Mouse (Mus musculus) limb, embryonic 14.5 days (tissue): Measurements from ENCODE around the gene Usp25. TPM values are rescaled to one million over a fixed set of nuclear protein-coding genes. Genes with fewer than 3 reads are reported as not detected.

ENCODE experiments used
- ATAC-seq: fragments of 200-750 bp; cut with Nextera tagmentation; 2 replicates; pipeline ENCODE4 v1.8.0; 2017; ENCODE audit warnings: low read depth, moderate number of reproducible peaks, moderate TSS enrichment; ENCODE audit not compliant: low FRiP score
- DNase-seq: peaks from one replicate; pipeline ENCODE4 v3.0.0-alpha.2; 2015; ENCODE audit warnings: low spot score
- H3K27ac ChIP-seq: fragments of 300-500 bp; sonication (generic); replicated peaks from 2 replicates; pipeline ENCODE4 v1.5.1; 2014; ENCODE audit warnings: low read depth, mild to moderate bottlenecking, low read length, moderate library complexity, mixed read lengths
- H3K27me3 ChIP-seq: fragments of 300-500 bp; sonication (generic); 2 replicates; pipeline ENCODE4 v1.6.1; 2014; ENCODE audit warnings: low read length, mixed read lengths; ENCODE audit not compliant: control insufficient read depth, insufficient read depth
- H3K36me3 ChIP-seq: fragments of 300-500 bp; sonication (generic); 2 replicates; pipeline ENCODE4 v1.6.1; 2014; ENCODE audit warnings: mild to moderate bottlenecking, low read length, moderate library complexity, mixed read lengths; ENCODE audit not compliant: control insufficient read depth, insufficient read depth
- H3K4me1 ChIP-seq: fragments of 300-500 bp; sonication (generic); 2 replicates; pipeline ENCODE4 v1.6.1; 2014; ENCODE audit warnings: antibody characterized with exemption, low read length, mixed read lengths; ENCODE audit not compliant: control insufficient read depth, insufficient read depth
- H3K4me2 ChIP-seq: fragments of 300-500 bp; sonication (generic); replicated peaks from 2 replicates; pipeline ENCODE4 v1.6.1; 2014; ENCODE audit warnings: low read depth, mild to moderate bottlenecking, low read length, moderate library complexity; ENCODE audit not compliant: severe bottlenecking
- H3K4me3 ChIP-seq: fragments of 300-500 bp; sonication (generic); replicated peaks from 2 replicates; pipeline ENCODE4 v1.5.1; 2014; ENCODE audit warnings: low read length
- H3K9ac ChIP-seq: fragments of 300-500 bp; sonication (generic); 2 replicates; pipeline ENCODE4 v1.6.1; 2014; ENCODE audit warnings: mild to moderate bottlenecking, low read depth, low read length, moderate library complexity; ENCODE audit not compliant: severe bottlenecking
- H3K9me3 ChIP-seq: fragments of 300-500 bp; sonication (generic); 2 replicates; pipeline ENCODE4 v1.6.1; 2016; ENCODE audit warnings: low read length; ENCODE audit not compliant: control insufficient read depth
- POLR2A ChIP-seq: fragments of 200-500 bp; IDR thresholded peaks from 2 replicates; pipeline ENCODE4 v1.8.0; 2012; ENCODE audit warnings: inconsistent platforms, mild to moderate bottlenecking, moderate library complexity, borderline replicate concordance; ENCODE audit not compliant: insufficient read depth, insufficient read length; ENCODE audit errors: extremely low read depth
- WGBS: fragments of 180-500 bp; shearing (Covaris S2); extraction: QIAGEN DNeasy Blood & Tissue Kit; methylation state at CpG from one replicate; pipeline ENCODE4 v1.1.7; 2014; 5-methylcytosine and 5-hydroxymethylcytosine counted together
- polyA plus RNA-seq, 2 experiments: library from polyadenylated mRNA; depleted of rRNA in 1 of 2; stranded (reverse) in 1 of 2; unstranded in 1 of 2; fragments of >200 nt; fragmentation: Nextera tagmentation in 1 of 2; extraction: Ambion mirVana in 1 of 2; gene quantifications; 2 replicates each; pipeline versions ENCODE4 v1.2.1 to v1.2.3; 2012 to 2014

The Usp25 gene
- polyA plus RNA-seq, 2 experiments: 14.6 to 25.0 TPM

- peaks cover 19% of the 10 kb centered on the region for H3K4me1 ChIP-seq
- DNase-seq (no peak), ATAC-seq (no peak)
- no peaks in the 10 kb centered on the region; the same call in 1 of the 2 replicates for H3K36me3 ChIP-seq
- no peak overlapping the region for H3K4me3 ChIP-seq
- no peak overlapping the region for H3K4me2 ChIP-seq
- no peak for TF ChIP-seq POLR2A
- WGBS: 75% methylated on average over 7 of the region's 7 CpGs
- no peak overlapping the region for H3K27ac ChIP-seq
- no peak overlapping the region for H3K9ac ChIP-seq
- H3K27me3 ChIP-seq: no peaks in the 10 kb centered on the region
- H3K9me3 ChIP-seq: no peaks in the 10 kb centered on the region
Observed at GRCm38 (mm10) chr16:77017931-77018330, 4.4 kb downstream of the Usp25 start.

- peaks cover 11% of the 10 kb centered on the region for H3K36me3 ChIP-seq
- no peak for TF ChIP-seq POLR2A
- peaks cover 6% of the 10 kb centered on the region for H3K9me3 ChIP-seq
- no peak overlapping the region for H3K4me2 ChIP-seq
- no peak for DNase-seq
- no peak overlapping the region for H3K27ac ChIP-seq
- H3K9ac ChIP-seq: no peak overlapping the region
- no peak for ATAC-seq
- H3K4me3 ChIP-seq: no peak overlapping the region
- H3K4me1 ChIP-seq: peaks cover 12% of the 10 kb centered on the region
- 63% methylated on average over 3 of the region's 3 CpGs for WGBS
- H3K27me3 ChIP-seq: no peaks in the 10 kb centered on the region
Observed at GRCm38 (mm10) chr16:77020190-77020589, 6.7 kb downstream of the Usp25 start.

DNA sequence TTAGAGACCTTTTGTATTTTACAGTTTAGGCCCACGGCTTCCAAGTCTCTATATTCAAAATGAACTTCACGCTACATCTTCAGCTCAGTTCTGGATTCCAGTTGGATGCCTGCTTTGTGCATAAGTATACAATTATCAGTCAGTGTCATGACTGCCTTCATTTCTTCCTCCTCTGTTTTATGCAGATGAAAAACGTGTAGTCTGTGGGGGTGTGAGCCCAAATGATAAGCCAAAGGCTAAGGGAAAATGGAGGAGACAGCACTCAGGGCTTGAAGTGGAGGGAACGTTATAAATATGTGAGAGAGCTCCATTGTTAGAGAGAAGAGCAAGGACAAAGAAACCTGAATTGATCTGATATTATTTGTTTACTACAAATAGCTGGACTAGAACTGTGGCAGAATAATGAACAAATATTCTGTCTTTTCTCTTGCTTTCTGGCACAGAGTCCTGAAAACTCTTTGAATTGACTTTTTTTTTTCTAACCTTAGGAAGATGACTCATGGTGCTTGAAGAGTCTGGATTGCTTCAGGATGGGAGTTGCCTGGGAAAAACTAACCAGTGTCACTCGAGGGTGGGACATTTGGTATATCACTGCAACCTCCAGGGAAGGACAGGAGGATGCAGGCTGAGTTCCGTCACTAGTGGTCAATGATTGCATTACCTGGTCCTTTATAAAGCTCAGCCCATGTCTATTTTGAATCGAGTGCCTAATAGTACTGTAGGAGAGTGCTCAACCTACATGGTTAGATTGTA lies 10.3 kb downstream of the Usp25 start:
- H3K4me1 ChIP-seq: peaks cover 10% of the 10 kb centered on the region
- peaks cover 9% of the 10 kb centered on the region for H3K9me3 ChIP-seq
- H3K27ac ChIP-seq: no peak overlapping the region
- DNase-seq (no peak), ATAC-seq (no peak)
- H3K36me3 ChIP-seq: peaks cover 12% of the 10 kb centered on the region
- H3K27me3 ChIP-seq: no peaks in the 10 kb centered on the region
- H3K4me3 ChIP-seq: no peak overlapping the region
- H3K9ac ChIP-seq: no peak overlapping the region
- H3K4me2 ChIP-seq: no peak overlapping the region
- WGBS: 88% methylated on average over 7 of the region's 7 CpGs
- TF ChIP-seq POLR2A: no peak

DNA sequence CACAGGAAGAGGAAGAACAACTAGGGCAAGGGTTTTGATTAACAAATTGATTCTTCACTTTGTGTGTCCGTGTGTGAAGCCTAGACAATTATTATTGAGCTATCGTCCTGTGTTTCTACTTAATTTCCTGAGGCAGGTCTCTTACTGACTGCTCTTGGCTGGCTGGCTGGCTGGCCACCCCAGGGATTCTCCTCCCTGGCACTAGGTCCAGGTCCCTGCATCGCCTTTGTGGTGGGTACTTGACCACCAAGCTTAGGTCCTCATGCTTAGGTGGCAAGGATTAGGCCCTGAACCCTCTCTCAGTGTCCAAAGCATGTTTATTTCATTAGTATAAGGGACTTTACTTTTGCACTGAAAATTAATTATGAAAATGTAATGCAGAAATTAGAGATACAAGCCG lies 12.6 kb downstream of the Usp25 start:
- no peak overlapping the region for H3K27ac ChIP-seq
- TF ChIP-seq POLR2A: no peak
- DNase-seq (no peak), ATAC-seq (no peak)
- 94% methylated on average over 4 of the region's 4 CpGs for WGBS
- H3K9ac ChIP-seq: no peak overlapping the region
- H3K9me3 ChIP-seq: peaks cover 9% of the 10 kb centered on the region
- peaks cover 20% of the 10 kb centered on the region for H3K4me1 ChIP-seq
- H3K36me3 ChIP-seq: peaks cover 12% of the 10 kb centered on the region
- H3K27me3 ChIP-seq: no peaks in the 10 kb centered on the region
- no peak overlapping the region for H3K4me2 ChIP-seq
- no peak overlapping the region for H3K4me3 ChIP-seq

- no peaks in the 10 kb centered on the region for H3K27me3 ChIP-seq
- H3K4me1 ChIP-seq: peaks cover 20% of the 10 kb centered on the region
- no peak for ATAC-seq
- TF ChIP-seq POLR2A: no peak
- no peak overlapping the region for H3K27ac ChIP-seq
- peaks cover 12% of the 10 kb centered on the region for H3K36me3 ChIP-seq
- 91% methylated on average over 6 of the region's 6 CpGs for WGBS
- H3K4me3 ChIP-seq: no peak overlapping the region
- no peak for DNase-seq
- H3K4me2 ChIP-seq: no peak overlapping the region
- peaks cover 9% of the 10 kb centered on the region for H3K9me3 ChIP-seq
- no peak overlapping the region for H3K9ac ChIP-seq
Observed at GRCm38 (mm10) chr16:77026933-77027332, 13.4 kb downstream of the Usp25 start.
